Mouse (Mus musculus) heart, embryonic 14.5 days (tissue): ENCODE data around the gene Olfr641. TPM values are rescaled to one million over a fixed set of nuclear protein-coding genes. Genes with fewer than 3 reads are reported as not detected.

Source experiments
- ATAC-seq: fragments of 200-750 bp; cut with Nextera tagmentation; 2 replicates; pipeline ENCODE4 v1.8.0; 2017; ENCODE audit warnings: low read depth, moderate TSS enrichment; ENCODE audit not compliant: insufficient number of reproducible peaks, insufficient read depth, low FRiP score
- H3K27ac ChIP-seq, 2 experiments: fragments of 200-500 bp in 1 of 2; fragments of 300-500 bp in 1 of 2; sonication (generic) in 1 of 2; replicated peaks in 1 of 2; 2 replicates each; pipeline ENCODE4 v1.5.1; 2012 to 2014; ENCODE audit warnings: low read depth in 2 of 2, low read length in 2 of 2, control low read depth in 1 of 2, mild to moderate bottlenecking in 1 of 2, mixed read lengths in 1 of 2; ENCODE audit not compliant: control insufficient read depth in 1 of 2, insufficient read depth in 1 of 2
- H3K27me3 ChIP-seq: fragments of 300-500 bp; sonication (generic); 2 replicates; pipeline ENCODE4 v1.6.1; 2014; ENCODE audit warnings: mild to moderate bottlenecking, low read length, control low read depth; ENCODE audit not compliant: control insufficient read depth, insufficient read depth
- H3K36me3 ChIP-seq: fragments of 300-500 bp; sonication (generic); 2 replicates; pipeline ENCODE4 v1.6.1; 2014; ENCODE audit warnings: mild to moderate bottlenecking, control low read depth, low read length, mixed read lengths; ENCODE audit not compliant: control insufficient read depth, insufficient read depth
- H3K4me1 ChIP-seq, 2 experiments: fragments of 200-500 bp in 1 of 2; fragments of 300-500 bp in 1 of 2; sonication (generic) in 1 of 2; 2 replicates each; pipeline ENCODE4 v1.6.1; 2012 to 2014; ENCODE audit warnings: low read length in 2 of 2, control low read depth in 1 of 2, mixed read lengths in 1 of 2; ENCODE audit not compliant: control insufficient read depth in 2 of 2, insufficient read depth in 2 of 2
- H3K4me2 ChIP-seq: fragments of 300-500 bp; sonication (generic); 2 replicates; pipeline ENCODE4 v1.6.1; 2014; ENCODE audit warnings: mild to moderate bottlenecking, low read length
- H3K4me3 ChIP-seq, 2 experiments: fragments of 200-500 bp in 1 of 2; fragments of 300-500 bp in 1 of 2; sonication (generic) in 1 of 2; 2 replicates each; pipeline ENCODE4 v1.5.1; 2012 to 2014; ENCODE audit warnings: low read length in 2 of 2, mild to moderate bottlenecking in 2 of 2, control low read depth in 1 of 2, low read depth in 1 of 2, moderate library complexity in 1 of 2; ENCODE audit not compliant: control insufficient read depth in 1 of 2, insufficient read depth in 1 of 2
- H3K9ac ChIP-seq: fragments of 300-500 bp; sonication (generic); 2 replicates; pipeline ENCODE4 v1.6.1; 2014; ENCODE audit warnings: mild to moderate bottlenecking, low read length
- H3K9me3 ChIP-seq: fragments of 300-500 bp; sonication (generic); 2 replicates; pipeline ENCODE4 v1.6.1; 2016; ENCODE audit warnings: low read length, control low read depth; ENCODE audit not compliant: control insufficient read depth
- WGBS: fragments of 180-500 bp; shearing (Covaris S2); extraction: QIAGEN DNeasy Blood & Tissue Kit; methylation state at CpG from one replicate; pipeline ENCODE4 v1.1.7; 2014; 5-methylcytosine and 5-hydroxymethylcytosine counted together
- polyA plus RNA-seq: library from polyadenylated mRNA; unstranded; fragments of >200 nt; fragmentation: Nextera tagmentation; extraction: Ambion mirVana; gene quantifications from 2 replicates; pipeline ENCODE4 v1.2.1, GENCODE M21; 2014

Gene Olfr641
- polyA plus RNA-seq, result not detected in 2 replicates

GRCm38 (mm10) chr7:104035145-104035544 is at the start of gene Olfr641:
Gene Olfr641 (plus strand): TSS chr7:104035445.
- H3K27me3 ChIP-seq, result no peaks in the 10 kb centered on the region
- WGBS, result 60% methylated on average over 1 of the region's 1 CpGs
- no peaks in the 10 kb centered on the region for H3K4me1 ChIP-seq
- H3K9me3 ChIP-seq, result no peaks in the 10 kb centered on the region
- no peak within 1 kb of the TSS for H3K4me3 ChIP-seq
- H3K4me2 ChIP-seq, result no peak within 1 kb of the TSS
- no peaks in the 10 kb centered on the region for H3K36me3 ChIP-seq
- H3K9ac ChIP-seq, result no peak within 1 kb of the TSS
- H3K27ac ChIP-seq, result no peak within 1 kb of the TSS
- no peak for ATAC-seq

GRCm38 (mm10) chr7:103998446-103998845 is 36.8 kb upstream of the Olfr641 start, which contains the start of gene Olfr638:
Gene Olfr638 (plus strand): TSS chr7:103998746.
- Histone ChIP-seq H3K27me3 (no peaks in the 10 kb centered on the region), H3K36me3 (no peaks in the 10 kb centered on the region), H3K9me3 (no peaks in the 10 kb centered on the region), H3K9ac (no peak within 1 kb of the TSS), H3K27ac (no peak within 1 kb of the TSS), H3K4me2 (no peak within 1 kb of the TSS), H3K4me1 (no peaks in the 10 kb centered on the region), H3K4me3 (no peak within 1 kb of the TSS)
- no peak for ATAC-seq

- Histone ChIP-seq H3K27me3 (no peaks in the 10 kb centered on the region), H3K27ac (no peak overlapping the region), H3K9me3 (no peaks in the 10 kb centered on the region), H3K36me3 (no peaks in the 10 kb centered on the region), H3K4me1 (no peaks in the 10 kb centered on the region), H3K4me3 (no peak overlapping the region), H3K9ac (no peak overlapping the region), H3K4me2 (no peak overlapping the region)
- ATAC-seq, result no peak
Measured at GRCm38 (mm10) chr7:103999124-103999523, 36.1 kb upstream of the Olfr641 start.

- no peak within 1 kb of the TSS for H3K9ac ChIP-seq
- H3K4me3 ChIP-seq, result no peak within 1 kb of the TSS
- no peaks in the 10 kb centered on the region for H3K4me1 ChIP-seq
- no peak for ATAC-seq
- no peaks in the 10 kb centered on the region for H3K9me3 ChIP-seq
- H3K27me3 ChIP-seq, result no peaks in the 10 kb centered on the region
- no peaks in the 10 kb centered on the region for H3K36me3 ChIP-seq
- no peak within 1 kb of the TSS for H3K27ac ChIP-seq
- H3K4me2 ChIP-seq, result no peak within 1 kb of the TSS
Measured at GRCm38 (mm10) chr7:104017203-104017602, 18.0 kb upstream of the Olfr641 start, which contains the start of gene Olfr639. Gene Olfr639 (minus strand): TSS chr7:104017303.

GRCm38 (mm10) chr7:104018953-104019352 is 16.3 kb upstream of the Olfr641 start:
- WGBS, result 74% methylated on average over 1 of the region's 1 CpGs
- no peaks in the 10 kb centered on the region for H3K36me3 ChIP-seq

GRCm38 (mm10) chr7:104021651-104022050 is 13.6 kb upstream of the Olfr641 start:
- no peak overlapping the region for H3K27ac ChIP-seq
- WGBS, result 76% methylated on average over 6 of the region's 6 CpGs
- H3K4me1 ChIP-seq, result no peaks in the 10 kb centered on the region
- H3K4me3 ChIP-seq, result no peak overlapping the region
- no peaks in the 10 kb centered on the region for H3K9me3 ChIP-seq
- ATAC-seq, result no peak
- H3K27me3 ChIP-seq, result no peaks in the 10 kb centered on the region
- H3K36me3 ChIP-seq, result no peaks in the 10 kb centered on the region
- no peak overlapping the region for H3K9ac ChIP-seq
- H3K4me2 ChIP-seq, result no peak overlapping the region

More at GRCm38 (mm10) chr7:104018953-104019352, 16.3 kb upstream of the Olfr641 start:
- no peaks in the 10 kb centered on the region for H3K4me1 ChIP-seq
- H3K9me3 ChIP-seq, result no peaks in the 10 kb centered on the region
- H3K4me3 ChIP-seq, result no peak overlapping the region
- no peak overlapping the region for H3K27ac ChIP-seq
- no peak overlapping the region for H3K9ac ChIP-seq
- no peak overlapping the region for H3K4me2 ChIP-seq
- no peak for ATAC-seq
- no peaks in the 10 kb centered on the region for H3K27me3 ChIP-seq

- WGBS, result 71% methylated on average over 6 of the region's 6 CpGs
- Histone ChIP-seq H3K27ac (no peak within 1 kb of the TSS), H3K36me3 (no peaks in the 10 kb centered on the region), H3K4me1 (no peaks in the 10 kb centered on the region), H3K9me3 (no peaks in the 10 kb centered on the region), H3K27me3 (no peaks in the 10 kb centered on the region), H3K4me2 (no peak within 1 kb of the TSS), H3K9ac (no peak within 1 kb of the TSS), H3K4me3 (no peak within 1 kb of the TSS)
- no peak for ATAC-seq
Measured at GRCm38 (mm10) chr7:104025473-104025872, 9.8 kb upstream of the Olfr641 start, which contains the start of gene Olfr640. Gene Olfr640 (minus strand): TSS chr7:104025573.

- Histone ChIP-seq H3K4me3 (no peak overlapping the region), H3K9ac (no peak overlapping the region), H3K9me3 (no peaks in the 10 kb centered on the region), H3K4me2 (no peak overlapping the region), H3K4me1 (no peaks in the 10 kb centered on the region), H3K36me3 (no peaks in the 10 kb centered on the region), H3K27ac (no peak overlapping the region), H3K27me3 (no peaks in the 10 kb centered on the region)
- 75% methylated on average over 3 of the region's 3 CpGs for WGBS
- ATAC-seq, result no peak
Measured at GRCm38 (mm10) chr7:104026978-104027377, 8.3 kb upstream of the Olfr641 start.
